Mouse (Mus musculus) myocyte (in vitro differentiated cells): ENCODE results near the gene Crx. TPM values are rescaled to one million over a fixed set of nuclear protein-coding genes. Genes with fewer than 3 reads are reported as not detected.
A peak's percentile ranks its signal among the peaks of the same experiment; 100 is the strongest.

Experiments
- H3K27me3 ChIP-seq: one replicate; pipeline ENCODE4 v1.6.1; 2011; ENCODE audit not compliant: control insufficient read depth, insufficient read depth, insufficient read length
- H3K36me3 ChIP-seq: one replicate; pipeline ENCODE4 v1.6.1; 2011; ENCODE audit not compliant: control insufficient read depth, insufficient read depth
- H3K4me2 ChIP-seq: one replicate; pipeline ENCODE4 v1.6.1; 2011; ENCODE audit warnings: low read depth, control low read depth
- H3K4me3 ChIP-seq: one replicate; pipeline ENCODE4 v1.5.1; 2011; ENCODE audit warnings: mild to moderate bottlenecking, control low read depth, moderate library complexity
- H3K79me2 ChIP-seq: one replicate; pipeline ENCODE4 v1.6.1; 2011; ENCODE audit not compliant: control insufficient read depth, insufficient read depth
- H3ac ChIP-seq: one replicate; pipeline ENCODE4 v1.6.1; 2011; ENCODE audit not compliant: control insufficient read depth, insufficient read length
- CEBPB ChIP-seq: IDR thresholded peaks from 2 replicates; pipeline ENCODE4 v1.6.1; 2011; ENCODE audit warnings: mild to moderate bottlenecking, moderate library complexity; ENCODE audit not compliant: poor library complexity, insufficient read depth, severe bottlenecking
- E2F4 ChIP-seq: IDR thresholded peaks from one replicate; pipeline ENCODE4 v1.6.1; 2011; ENCODE audit warnings: mild to moderate bottlenecking, control low read depth, moderate library complexity; ENCODE audit not compliant: insufficient read depth
- MAX ChIP-seq: IDR thresholded peaks from one replicate; pipeline ENCODE4 v1.6.1; 2011; ENCODE audit warnings: low read depth, mild to moderate bottlenecking, control low read depth
- MYOD1 ChIP-seq, 3 experiments: IDR thresholded peaks; one replicate each; pipeline ENCODE4 v1.6.1; 2011; ENCODE audit warnings: control low read depth in 2 of 3, low read depth in 2 of 3, mild to moderate bottlenecking in 2 of 3, moderate library complexity in 1 of 3; ENCODE audit not compliant: insufficient read length in 2 of 3, control insufficient read depth in 1 of 3
- MYOG ChIP-seq, 3 experiments: IDR thresholded peaks; one replicate each; pipeline ENCODE4 v1.6.1; 2011; ENCODE audit warnings: control low read depth in 2 of 3, low read depth in 2 of 3, mild to moderate bottlenecking in 2 of 3; ENCODE audit not compliant: insufficient read length in 2 of 3, control insufficient read depth in 1 of 3, insufficient read depth in 1 of 3
- POLR2A ChIP-seq: IDR thresholded peaks from one replicate; pipeline ENCODE4 v1.6.1; 2011; ENCODE audit warnings: low read depth, mild to moderate bottlenecking, control low read depth, moderate library complexity; ENCODE audit not compliant: insufficient read length
- POLR2AphosphoS2 ChIP-seq: IDR thresholded peaks from one replicate; pipeline ENCODE4 v1.6.1; 2011; ENCODE audit warnings: low read depth, control low read depth; ENCODE audit not compliant: insufficient read length
- REST ChIP-seq: IDR thresholded peaks from one replicate; pipeline ENCODE4 v1.6.1; 2011; ENCODE audit warnings: mild to moderate bottlenecking, control low read depth, moderate library complexity; ENCODE audit not compliant: insufficient read depth, insufficient read length
- SRF ChIP-seq: IDR thresholded peaks from one replicate; pipeline ENCODE4 v1.6.1; 2011; ENCODE audit warnings: low read depth; ENCODE audit not compliant: control insufficient read depth, insufficient read length
- TCF12 ChIP-seq: IDR thresholded peaks from one replicate; pipeline ENCODE4 v1.6.1; 2011; ENCODE audit warnings: mild to moderate bottlenecking, control low read depth; ENCODE audit not compliant: poor library complexity, insufficient read depth, severe bottlenecking
- TCF3 ChIP-seq: IDR thresholded peaks from one replicate; pipeline ENCODE4 v1.6.1; 2011; ENCODE audit warnings: low read depth, control low read depth; ENCODE audit not compliant: insufficient read length
- USF1 ChIP-seq: IDR thresholded peaks from one replicate; pipeline ENCODE4 v1.6.1; 2011; ENCODE audit warnings: low read depth, mild to moderate bottlenecking, control low read depth, moderate library complexity
- polyA plus RNA-seq: library from polyadenylated mRNA; unstranded; fragments of >200 nt; fragmentation: generic; extraction: Trizol; gene quantifications from one replicate; pipeline ENCODE4 v1.2.1, GENCODE M21; 2012; ENCODE audit warnings: missing spikeins

Crx gene
- not detected for polyA plus RNA-seq

GRCm38 (mm10) chr7:15879756-15880155 lies at the start of gene Crx:
Gene Crx (minus strand): TSS chr7:15879968.
- H3K36me3 ChIP-seq = no peaks in the 10 kb centered on the region
- no peak within 1 kb of the TSS for H3ac ChIP-seq
- H3K79me2 ChIP-seq = no peaks in the 10 kb centered on the region
- no peak for TF ChIP-seq POLR2AphosphoS2
- no peak for TF ChIP-seq CEBPB
- no peak for TF ChIP-seq MAX
- TF ChIP-seq REST = no peak
- TF ChIP-seq TCF3 = no peak
- no peak for TF ChIP-seq USF1
- no peak for TF ChIP-seq MYOD1 (IDR thresholded peaks at IDR 0.05; ENCODE audit: control insufficient read depth in 1 of 3, insufficient read length in 2 of 3, low read depth in 2 of 3)
- TF ChIP-seq E2F4 = no peak
- TF ChIP-seq TCF12 = no peak
- TF ChIP-seq POLR2A = no peak
- no peak for TF ChIP-seq MYOG (IDR thresholded peaks at IDR 0.05; ENCODE audit: control insufficient read depth in 1 of 3, insufficient read depth in 1 of 3, insufficient read length in 2 of 3, low read depth in 2 of 3)
- no peak for TF ChIP-seq SRF
- peaks cover 5% of the 10 kb centered on the region for H3K27me3 ChIP-seq
- H3K4me3 ChIP-seq = no peak within 1 kb of the TSS
- no peak within 1 kb of the TSS for H3K4me2 ChIP-seq

GRCm38 (mm10) chr7:15922220-15922773 lies 42.5 kb upstream of the Crx start, which contains the start of gene Selenow:
Gene Selenow (minus strand): TSS chr7:15922402.
- Histone ChIP-seq H3K79me2 (peaks cover 24% of the 10 kb centered on the region), H3ac (peak within 1 kb of the TSS; percentile 71), H3K4me2 (peak within 1 kb of the TSS; percentile 87), H3K4me3 (peak within 1 kb of the TSS; percentile 95), H3K27me3 (no peaks in the 10 kb centered on the region), H3K36me3 (peaks cover 13% of the 10 kb centered on the region)
- no peak for TF ChIP-seq TCF12
- peak; percentile 46 for TF ChIP-seq REST
- no peak for TF ChIP-seq USF1
- peak; percentile 17 for TF ChIP-seq MAX
- peak in 1 of 3 experiments; percentile 23 for TF ChIP-seq MYOD1 (IDR thresholded peaks at IDR 0.05; ENCODE audit: control insufficient read depth in 1 of 3, insufficient read length in 2 of 3, low read depth in 2 of 3)
- TF ChIP-seq POLR2AphosphoS2 = peak; percentile 98
- TF ChIP-seq POLR2A = peak; percentile 97
- no peak for TF ChIP-seq SRF
- TF ChIP-seq MYOG (IDR thresholded peaks at IDR 0.05; ENCODE audit: control insufficient read depth in 1 of 3, insufficient read depth in 1 of 3, insufficient read length in 2 of 3, low read depth in 2 of 3) = peak in 1 of 3 experiments; percentile 21

GRCm38 (mm10) chr7:15921796-15922195 lies 42.0 kb upstream of the Crx start:
- Histone ChIP-seq H3K4me3 (peak overlapping the region; percentile 95), H3K4me2 (peak overlapping the region; percentile 87), H3ac (peak overlapping the region; percentile 71), H3K36me3 (peaks cover 18% of the 10 kb centered on the region), H3K79me2 (peaks cover 24% of the 10 kb centered on the region), H3K27me3 (no peaks in the 10 kb centered on the region)
- TF ChIP-seq USF1 (peak; percentile 93), REST (no peak)

- Histone ChIP-seq H3K27me3 (no peaks in the 10 kb centered on the region), H3K36me3 (peaks cover 18% of the 10 kb centered on the region), H3K79me2 (peaks cover 24% of the 10 kb centered on the region), H3K4me2 (peak overlapping the region; percentile 87), H3K4me3 (peak overlapping the region; percentile 95), H3ac (no peak overlapping the region)
- no peak for TF ChIP-seq MYOG (IDR thresholded peaks at IDR 0.05; ENCODE audit: control insufficient read depth in 1 of 3, insufficient read depth in 1 of 3, insufficient read length in 2 of 3, low read depth in 2 of 3)
- TF ChIP-seq TCF12 = no peak
- TF ChIP-seq TCF3 = no peak
- TF ChIP-seq SRF = no peak
- TF ChIP-seq USF1 = no peak
- no peak for TF ChIP-seq E2F4
- TF ChIP-seq CEBPB = no peak
- no peak for TF ChIP-seq MYOD1 (IDR thresholded peaks at IDR 0.05; ENCODE audit: control insufficient read depth in 1 of 3, insufficient read length in 2 of 3, low read depth in 2 of 3)
- TF ChIP-seq MAX = no peak
- no peak for TF ChIP-seq REST
- no peak for TF ChIP-seq POLR2A
- no peak for TF ChIP-seq POLR2AphosphoS2
Measured at GRCm38 (mm10) chr7:15920645-15921190, 41.0 kb upstream of the Crx start.

GRCm38 (mm10) chr7:15919947-15920346 lies 40.2 kb upstream of the Crx start:
- peak overlapping the region; percentile 87 for H3K4me2 ChIP-seq
- H3K36me3 ChIP-seq = peaks cover 18% of the 10 kb centered on the region
- H3K4me3 ChIP-seq = no peak overlapping the region
- no peak for TF ChIP-seq POLR2AphosphoS2
- TF ChIP-seq CEBPB = no peak
- no peaks in the 10 kb centered on the region for H3K27me3 ChIP-seq
- H3K79me2 ChIP-seq = peaks cover 24% of the 10 kb centered on the region
- no peak overlapping the region for H3ac ChIP-seq
